Mouse (Mus musculus) intestine, embryonic 14.5 days (tissue): ENCODE results near the gene Tgm4. TPM values are rescaled to one million over a fixed set of nuclear protein-coding genes. Genes with fewer than 3 reads are reported as not detected.

ENCODE experiments used
- ATAC-seq: fragments of 200-750 bp; cut with Nextera tagmentation; replicated peaks from 2 replicates; pipeline ENCODE4 v1.8.0; 2017; ENCODE audit warnings: low read depth, moderate number of reproducible peaks, moderate TSS enrichment, moderate library complexity; ENCODE audit not compliant: low FRiP score, low TSS enrichment
- DNase-seq: peaks from one replicate; pipeline ENCODE4 v3.0.0-alpha.2; 2018; ENCODE audit warnings: low spot score
- H3K27ac ChIP-seq: fragments of 300-500 bp; sonication (generic); 2 replicates; pipeline ENCODE4 v1.5.1; 2014; ENCODE audit warnings: low read depth, mild to moderate bottlenecking, control low read depth
- H3K27me3 ChIP-seq: fragments of 300-500 bp; sonication (generic); replicated peaks from 2 replicates; pipeline ENCODE4 v1.6.1; 2014; ENCODE audit warnings: low read length, control low read depth; ENCODE audit not compliant: control insufficient read depth, insufficient read depth
- H3K36me3 ChIP-seq: fragments of 300-500 bp; sonication (generic); 2 replicates; pipeline ENCODE4 v1.6.1; 2014; ENCODE audit warnings: low read length, control low read depth; ENCODE audit not compliant: control insufficient read depth, insufficient read depth
- H3K4me1 ChIP-seq: fragments of 300-500 bp; sonication (generic); replicated peaks from 2 replicates; pipeline ENCODE4 v1.6.1; 2014; ENCODE audit warnings: low read length, control low read depth, mixed read lengths; ENCODE audit not compliant: control insufficient read depth, insufficient read depth
- H3K4me2 ChIP-seq: fragments of 300-500 bp; sonication (generic); 2 replicates; pipeline ENCODE4 v1.6.1; 2014; ENCODE audit warnings: low read length
- H3K4me3 ChIP-seq: fragments of 300-500 bp; sonication (generic); 2 replicates; pipeline ENCODE4 v1.5.1; 2014; ENCODE audit warnings: low read depth, low read length, control low read depth, mixed read lengths
- H3K9ac ChIP-seq: fragments of 300-500 bp; sonication (generic); 2 replicates; pipeline ENCODE4 v1.6.1; 2014; ENCODE audit warnings: mild to moderate bottlenecking, low read length
- H3K9me3 ChIP-seq: fragments of 300-500 bp; sonication (generic); 2 replicates; pipeline ENCODE4 v1.6.1; 2016; ENCODE audit warnings: low read length, control low read depth; ENCODE audit not compliant: control insufficient read depth
- WGBS: fragments of 180-500 bp; shearing (Covaris S2); extraction: QIAGEN DNeasy Blood & Tissue Kit; methylation state at CpG from one replicate; pipeline ENCODE4 v1.1.7; 2014; 5-methylcytosine and 5-hydroxymethylcytosine counted together
- polyA plus RNA-seq: library from polyadenylated mRNA; unstranded; fragments of >200 nt; fragmentation: Nextera tagmentation; extraction: Ambion mirVana; gene quantifications from 2 replicates; pipeline ENCODE4 v1.2.1, GENCODE M21; 2014

Gene Tgm4
- polyA plus RNA-seq: 0.65 TPM in 1 of 2 replicates, not detected in the other

- H3K9ac ChIP-seq: no peak within 1 kb of the TSS
- no peaks in the 10 kb centered on the region for H3K36me3 ChIP-seq
- DNase-seq (no peak), ATAC-seq (no peak)
- no peaks in the 10 kb centered on the region for H3K27me3 ChIP-seq
- 85% methylated on average over 4 of the region's 4 CpGs for WGBS
- no peak within 1 kb of the TSS for H3K4me2 ChIP-seq
- no peak within 1 kb of the TSS for H3K4me3 ChIP-seq
- no peaks in the 10 kb centered on the region for H3K4me1 ChIP-seq
- no peaks in the 10 kb centered on the region for H3K9me3 ChIP-seq
- no peak within 1 kb of the TSS for H3K27ac ChIP-seq
These were observed at the start of gene Tgm4 for GRCm38 (mm10) chr9:123034426-123034825. Gene Tgm4, plus strand, starts transcription at chr9:123034726.

GRCm38 (mm10) chr9:122998406-122999192, 35.9 kb upstream of the Tgm4 start:
- no peaks in the 10 kb centered on the region for H3K4me1 ChIP-seq
- H3K36me3 ChIP-seq: peaks cover 89% of the 10 kb centered on the region
- DNase-seq: no peak
- no peak overlapping the region for H3K27ac ChIP-seq
- H3K9ac ChIP-seq: no peak overlapping the region
- WGBS: 95% methylated on average over 10 of the region's 10 CpGs
- ATAC-seq: no peak
- H3K4me3 ChIP-seq: no peak overlapping the region
- H3K27me3 ChIP-seq: no peaks in the 10 kb centered on the region
- H3K9me3 ChIP-seq: no peaks in the 10 kb centered on the region
- no peak overlapping the region for H3K4me2 ChIP-seq

- Histone ChIP-seq H3K9ac (no peak overlapping the region), H3K27ac (no peak overlapping the region), H3K27me3 (no peaks in the 10 kb centered on the region), H3K9me3 (no peaks in the 10 kb centered on the region), H3K4me1 (no peaks in the 10 kb centered on the region), H3K36me3 (peaks cover 89% of the 10 kb centered on the region), H3K4me3 (no peak overlapping the region), H3K4me2 (no peak overlapping the region)
- DNase-seq: no peak
- no peak for ATAC-seq
- 94% methylated on average over 4 of the region's 4 CpGs for WGBS
These were observed 35.3 kb upstream of the Tgm4 start for GRCm38 (mm10) chr9:122999193-122999586.

GRCm38 (mm10) chr9:123004718-123005117, 29.8 kb upstream of the Tgm4 start:
- WGBS: 87% methylated on average over 2 of the region's 2 CpGs
- DNase-seq: no peak
- Histone ChIP-seq H3K9me3 (no peaks in the 10 kb centered on the region), H3K9ac (no peak overlapping the region), H3K27ac (no peak overlapping the region), H3K4me1 (no peaks in the 10 kb centered on the region), H3K36me3 (peaks cover 98% of the 10 kb centered on the region), H3K4me3 (no peak overlapping the region), H3K27me3 (no peaks in the 10 kb centered on the region), H3K4me2 (no peak overlapping the region)
- no peak for ATAC-seq

- 58% methylated on average over 6 of the region's 6 CpGs for WGBS
- H3K36me3 ChIP-seq: peaks cover 98% of the 10 kb centered on the region
These were observed 28.5 kb upstream of the Tgm4 start for GRCm38 (mm10) chr9:123006071-123006470.

DNA sequence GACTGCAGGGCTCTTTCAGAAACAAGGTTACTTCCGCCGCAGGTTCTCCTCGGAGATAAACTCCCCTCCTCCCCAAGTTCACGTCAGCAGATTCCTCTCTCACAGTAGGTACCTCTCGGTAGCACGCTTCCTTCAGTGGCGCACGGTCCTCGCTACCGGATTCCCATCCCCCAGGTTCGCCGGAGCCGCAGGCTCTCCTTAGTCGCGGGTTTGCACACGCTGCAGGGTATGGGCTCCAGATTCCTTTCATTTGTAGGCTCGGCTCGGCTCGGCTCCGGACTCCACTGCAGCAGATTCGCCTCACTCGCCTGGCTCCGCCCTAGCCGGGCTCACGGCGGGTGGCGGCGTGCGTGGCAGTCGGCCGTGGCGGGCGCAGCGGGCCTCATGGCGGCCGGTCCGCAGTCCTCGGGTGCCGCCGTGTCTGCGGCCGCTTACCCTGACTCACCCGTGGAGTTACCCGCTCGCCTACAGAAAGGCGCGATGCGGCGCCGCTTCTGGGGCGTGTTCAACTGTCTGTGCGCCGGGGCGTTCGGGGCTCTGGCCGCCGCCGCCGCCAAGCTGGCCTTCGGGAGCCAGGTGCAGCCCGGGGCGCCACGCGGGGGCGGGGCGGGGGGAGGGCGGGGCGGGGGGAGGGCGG, 13.4 kb upstream of the Tgm4 start, which contains the start of gene Tmem42:
Gene Tmem42, plus strand, starts transcription at position 332 of the 637 bp plus-strand sequence.
- H3K9me3 ChIP-seq: no peaks in the 10 kb centered on the region
- ATAC-seq (peak; percentile 97), DNase-seq (peak; percentile 95)
- H3K36me3 ChIP-seq: peaks cover 24% of the 10 kb centered on the region
- H3K27ac ChIP-seq: peak within 1 kb of the TSS; percentile 93
- H3K27me3 ChIP-seq: no peaks in the 10 kb centered on the region
- under 1% methylated on average over 57 of the region's 69 CpGs for WGBS
- peak within 1 kb of the TSS; percentile 77 for H3K9ac ChIP-seq
- peak within 1 kb of the TSS; percentile 75 for H3K4me2 ChIP-seq
- peak within 1 kb of the TSS; percentile 72 for H3K4me3 ChIP-seq
- H3K4me1 ChIP-seq: peaks cover 10% of the 10 kb centered on the region

More at GRCm38 (mm10) chr9:123006071-123006470, 28.5 kb upstream of the Tgm4 start:
- Histone ChIP-seq H3K4me1 (no peaks in the 10 kb centered on the region), H3K9me3 (no peaks in the 10 kb centered on the region), H3K27ac (no peak overlapping the region), H3K4me3 (no peak overlapping the region), H3K4me2 (no peak overlapping the region), H3K9ac (no peak overlapping the region), H3K27me3 (no peaks in the 10 kb centered on the region)
- no peak for DNase-seq
- no peak for ATAC-seq

- Histone ChIP-seq H3K36me3 (peaks cover 17% of the 10 kb centered on the region), H3K9me3 (no peaks in the 10 kb centered on the region), H3K4me2 (peak overlapping the region; percentile 75), H3K9ac (peak overlapping the region; percentile 34; the same call in 1 of the 2 replicates), H3K27ac (no peak overlapping the region), H3K4me1 (peaks cover 10% of the 10 kb centered on the region), H3K27me3 (no peaks in the 10 kb centered on the region), H3K4me3 (peak overlapping the region; percentile 72)
- DNase-seq: peak; percentile 81
- ATAC-seq: peak; percentile 57; the same call in 1 of the 2 replicates
- 33% methylated on average over 18 of the region's 24 CpGs for WGBS
These were observed 12.7 kb upstream of the Tgm4 start for GRCm38 (mm10) chr9:123021636-123022379.

- ATAC-seq: no peak
- H3K4me1 ChIP-seq: peaks cover 10% of the 10 kb centered on the region
- DNase-seq: no peak
- no peak overlapping the region for H3K4me2 ChIP-seq
- H3K9ac ChIP-seq: no peak overlapping the region
- H3K36me3 ChIP-seq: no peaks in the 10 kb centered on the region
- WGBS: 81% methylated on average over 2 of the region's 2 CpGs
- no peak overlapping the region for H3K27ac ChIP-seq
- no peaks in the 10 kb centered on the region for H3K9me3 ChIP-seq
- H3K27me3 ChIP-seq: no peaks in the 10 kb centered on the region
- H3K4me3 ChIP-seq: no peak overlapping the region
These were observed 10.3 kb upstream of the Tgm4 start for GRCm38 (mm10) chr9:123024201-123024600.
